Mouse (Mus musculus): ENCODE measurements around the gene Vsx2. TPM values are rescaled to one million over a fixed set of nuclear protein-coding genes. Genes with fewer than 3 reads are reported as not detected.
"Not testable (repeated sequence)": the region's sequence is repeated elsewhere in the genome, so short reads cannot be mapped to it uniquely, and the experiment has no call there.

The Vsx2 gene
- not detected in 2 replicates for polyA plus RNA-seq (2016; fragmentation: Nextera tagmentation; extraction: Ambion mirVana)

GRCm38 (mm10) chr12:84569336-84569970 is at the start of gene Vsx2:
Gene Vsx2 (plus strand): TSS chr12:84569762.
- no peak within 1 kb of the TSS for H3K4me3 ChIP-seq
- no peak for ATAC-seq
- peaks cover 97% of the 10 kb centered on the region for H3K27me3 ChIP-seq (replicated peaks)
- no peaks in the 10 kb centered on the region for H3K4me1 ChIP-seq
- H3K9ac ChIP-seq: no peak within 1 kb of the TSS
- no peak within 1 kb of the TSS for H3K27ac ChIP-seq
- 6% methylated on average over 25 of the region's 25 CpGs for WGBS (ENCODE audit: insufficient replicate concordance)
- no peaks in the 10 kb centered on the region for H3K36me3 ChIP-seq
- H3K4me2 ChIP-seq: no peak within 1 kb of the TSS
- no peaks in the 10 kb centered on the region for H3K9me3 ChIP-seq (replicated peaks)

- WGBS (ENCODE audit: insufficient replicate concordance): 60% methylated on average over 3 of the region's 3 CpGs
- 0 out of 2 replicates have a peak, but pooled peaks cover 6% of the 10 kb centered on the region for H3K4me1 ChIP-seq
- H3K9me3 ChIP-seq (replicated peaks): no peaks in the 10 kb centered on the region
- no peak overlapping the region for H3K4me3 ChIP-seq
- no peaks in the 10 kb centered on the region for H3K27me3 ChIP-seq (replicated peaks)
- H3K27ac ChIP-seq: no peak overlapping the region
- 0 out of 2 replicates have a peak, but pooled peaks cover 7% of the 10 kb centered on the region for H3K36me3 ChIP-seq
- no peak overlapping the region for H3K4me2 ChIP-seq
- no peak for ATAC-seq
- no peak overlapping the region for H3K9ac ChIP-seq
Observed at GRCm38 (mm10) chr12:84523728-84524127, 45.8 kb upstream of the Vsx2 start.

- ATAC-seq: no peak
Observed at GRCm38 (mm10) chr12:84524147-84525050, 45.2 kb upstream of the Vsx2 start.

GRCm38 (mm10) chr12:84525422-84525821 is 44.1 kb upstream of the Vsx2 start:
- no peak overlapping the region for H3K9ac ChIP-seq
- 76% methylated on average over 12 of the region's 12 CpGs for WGBS (ENCODE audit: insufficient replicate concordance)
- H3K27ac ChIP-seq: no peak overlapping the region
- H3K4me1 ChIP-seq: 0 out of 2 replicates have a peak, but pooled peaks cover 9% of the 10 kb centered on the region
- H3K4me2 ChIP-seq: no peak overlapping the region
- H3K27me3 ChIP-seq (replicated peaks): no peaks in the 10 kb centered on the region
- H3K36me3 ChIP-seq: peaks cover 10% of the 10 kb centered on the region; the same call in 1 of the 2 replicates
- ATAC-seq: no peak
- no peak overlapping the region for H3K4me3 ChIP-seq
- H3K9me3 ChIP-seq (replicated peaks): no peaks in the 10 kb centered on the region

More at GRCm38 (mm10) chr12:84524147-84525050, 45.2 kb upstream of the Vsx2 start:
- no peak overlapping the region for H3K4me3 ChIP-seq
- H3K27me3 ChIP-seq (replicated peaks): no peaks in the 10 kb centered on the region
- 0 out of 2 replicates have a peak, but pooled peaks cover 6% of the 10 kb centered on the region for H3K4me1 ChIP-seq
- WGBS (ENCODE audit: insufficient replicate concordance): 74% methylated on average over 11 of the region's 11 CpGs
- H3K4me2 ChIP-seq: no peak overlapping the region
- H3K9ac ChIP-seq: no peak overlapping the region
- H3K9me3 ChIP-seq (replicated peaks): no peaks in the 10 kb centered on the region
- 0 out of 2 replicates have a peak, but pooled peaks cover 7% of the 10 kb centered on the region for H3K36me3 ChIP-seq
- H3K27ac ChIP-seq: no peak overlapping the region

GRCm38 (mm10) chr12:84530426-84530825 is 39.1 kb upstream of the Vsx2 start:
- no peak for ATAC-seq
- no peaks in the 10 kb centered on the region for H3K9me3 ChIP-seq (replicated peaks)

GRCm38 (mm10) chr12:84531906-84532829 is 37.4 kb upstream of the Vsx2 start:
- H3K36me3 ChIP-seq: peaks cover 34% of the 10 kb centered on the region
- H3K4me1 ChIP-seq: peaks cover 10% of the 10 kb centered on the region
- WGBS (ENCODE audit: insufficient replicate concordance): 87% methylated on average over 13 of the region's 13 CpGs
- H3K9ac ChIP-seq: no peak overlapping the region
- no peak overlapping the region for H3K27ac ChIP-seq
- no peak for ATAC-seq
- no peak overlapping the region for H3K4me2 ChIP-seq
- H3K27me3 ChIP-seq (replicated peaks): no peaks in the 10 kb centered on the region
- H3K4me3 ChIP-seq: no peak overlapping the region
- H3K9me3 ChIP-seq (replicated peaks): no peaks in the 10 kb centered on the region

More at GRCm38 (mm10) chr12:84530426-84530825, 39.1 kb upstream of the Vsx2 start:
- Histone ChIP-seq H3K9ac (no peak overlapping the region), H3K27ac (no peak overlapping the region), H3K4me2 (no peak overlapping the region), H3K27me3 (replicated peaks) (no peaks in the 10 kb centered on the region), H3K4me3 (no peak overlapping the region), H3K36me3 (peaks cover 35% of the 10 kb centered on the region), H3K4me1 (peaks cover 13% of the 10 kb centered on the region)
- 51% methylated on average over 5 of the region's 5 CpGs for whole genome bisulfite sequencing (ENCODE audit: insufficient replicate concordance)

- 85% methylated on average over 8 of the region's 8 CpGs for WGBS (ENCODE audit: insufficient replicate concordance)
- no peak overlapping the region for H3K4me3 ChIP-seq
- H3K36me3 ChIP-seq: peaks cover 34% of the 10 kb centered on the region
- no peak overlapping the region for H3K27ac ChIP-seq
- H3K27me3 ChIP-seq (replicated peaks): no peaks in the 10 kb centered on the region
- no peak overlapping the region for H3K9ac ChIP-seq
- H3K4me1 ChIP-seq: peaks cover 10% of the 10 kb centered on the region
- no peak overlapping the region for H3K4me2 ChIP-seq
- H3K9me3 ChIP-seq (replicated peaks): no peaks in the 10 kb centered on the region
- no peak for ATAC-seq
Observed at GRCm38 (mm10) chr12:84532830-84533199, 36.7 kb upstream of the Vsx2 start.

GRCm38 (mm10) chr12:84533706-84534486 is 35.7 kb upstream of the Vsx2 start:
- no peaks in the 10 kb centered on the region for H3K27me3 ChIP-seq (replicated peaks)
- peaks cover 34% of the 10 kb centered on the region for H3K36me3 ChIP-seq
- H3K27ac ChIP-seq: no peak overlapping the region
- WGBS (ENCODE audit: insufficient replicate concordance): 83% methylated on average over 7 of the region's 7 CpGs
- no peak for ATAC-seq
- H3K4me2 ChIP-seq: no peak overlapping the region
- no peak overlapping the region for H3K9ac ChIP-seq
- H3K4me1 ChIP-seq: peaks cover 10% of the 10 kb centered on the region
- no peak overlapping the region for H3K4me3 ChIP-seq
- no peaks in the 10 kb centered on the region for H3K9me3 ChIP-seq (replicated peaks)

GRCm38 (mm10) chr12:84539537-84539936 is 30.0 kb upstream of the Vsx2 start:
- not testable (repeated sequence) for H3K4me1 ChIP-seq
- 82% methylated on average over 3 of the region's 3 CpGs for WGBS (ENCODE audit: insufficient replicate concordance)

GRCm38 (mm10) chr12:84541391-84541958 is 28.1 kb upstream of the Vsx2 start:
- H3K36me3 ChIP-seq: no peaks in the 10 kb centered on the region
- H3K27me3 ChIP-seq (replicated peaks): no peaks in the 10 kb centered on the region
- 75% methylated on average over 11 of the region's 11 CpGs for WGBS (ENCODE audit: insufficient replicate concordance)
- H3K9me3 ChIP-seq (replicated peaks): no peaks in the 10 kb centered on the region
- no peak overlapping the region for H3K4me3 ChIP-seq
- no peak for ATAC-seq
- no peak overlapping the region for H3K9ac ChIP-seq
- H3K4me2 ChIP-seq: no peak overlapping the region
- no peaks in the 10 kb centered on the region for H3K4me1 ChIP-seq
- no peak overlapping the region for H3K27ac ChIP-seq

More at GRCm38 (mm10) chr12:84539537-84539936, 30.0 kb upstream of the Vsx2 start:
- ATAC-seq; H3K36me3 ChIP-seq; H3K27ac ChIP-seq; H3K4me3 ChIP-seq; H3K9ac ChIP-seq; H3K4me2 ChIP-seq; H3K27me3 ChIP-seq (replicated peaks); H3K9me3 ChIP-seq (replicated peaks): not testable (repeated sequence)
